Mouse (Mus musculus) midbrain, embryonic 16.5 days (tissue): Measurements from ENCODE around the gene Cwc22. TPM values are rescaled to one million over a fixed set of nuclear protein-coding genes. Genes with fewer than 3 reads are reported as not detected.

Experiments used
- ATAC-seq: fragments of 200-750 bp; cut with Nextera tagmentation; 2 replicates; pipeline ENCODE4 v1.8.0; 2017; ENCODE audit warnings: moderate TSS enrichment
- H3K27ac ChIP-seq: fragments of 300-500 bp; sonication (generic); 2 replicates; pipeline ENCODE4 v1.5.1; 2014; ENCODE audit warnings: mild to moderate bottlenecking, low read length, mixed read lengths
- H3K27me3 ChIP-seq: fragments of 300-500 bp; sonication (generic); 2 replicates; pipeline ENCODE4 v1.6.1; 2014; ENCODE audit warnings: low read depth, low read length, mixed read lengths; ENCODE audit not compliant: control insufficient read depth, insufficient read depth
- H3K36me3 ChIP-seq: fragments of 300-500 bp; sonication (generic); 2 replicates; pipeline ENCODE4 v1.6.1; 2014; ENCODE audit warnings: mild to moderate bottlenecking, low read length, moderate library complexity, mixed read lengths; ENCODE audit not compliant: control insufficient read depth, insufficient read depth
- H3K4me1 ChIP-seq: fragments of 300-500 bp; sonication (generic); 2 replicates; pipeline ENCODE4 v1.6.1; 2014; ENCODE audit warnings: mild to moderate bottlenecking, low read length, mixed read lengths; ENCODE audit not compliant: control insufficient read depth, insufficient read depth
- H3K4me2 ChIP-seq: fragments of 300-500 bp; sonication (generic); 2 replicates; pipeline ENCODE4 v1.6.1; 2014; ENCODE audit warnings: mild to moderate bottlenecking, low read length, mixed read lengths
- H3K4me3 ChIP-seq: fragments of 300-500 bp; sonication (generic); 2 replicates; pipeline ENCODE4 v1.5.1; 2014; ENCODE audit warnings: low read depth, mild to moderate bottlenecking, low read length, moderate library complexity, mixed read lengths
- H3K9ac ChIP-seq: fragments of 300-500 bp; sonication (generic); 2 replicates; pipeline ENCODE4 v1.6.1; 2014; ENCODE audit warnings: low read depth, low read length, mixed read lengths
- H3K9me3 ChIP-seq: fragments of 300-500 bp; sonication (generic); replicated peaks from 2 replicates; pipeline ENCODE4 v1.6.1; 2014; ENCODE audit warnings: mild to moderate bottlenecking, low read length, mixed read lengths; ENCODE audit not compliant: control insufficient read depth, poor library complexity, severe bottlenecking
- WGBS: fragments of 180-500 bp; shearing (Covaris S2); extraction: QIAGEN DNeasy Blood & Tissue Kit; methylation state at CpG from one replicate; pipeline ENCODE4 v1.1.7; 2014; 5-methylcytosine and 5-hydroxymethylcytosine counted together
- polyA plus RNA-seq: library from polyadenylated mRNA; unstranded; fragments of >200 nt; fragmentation: Nextera tagmentation; extraction: Ambion mirVana; gene quantifications from 2 replicates; pipeline ENCODE4 v1.2.1, GENCODE M21; 2015

Cwc22 gene
- polyA plus RNA-seq, 1 experiment from 2014 or later = 20.6 TPM

DNA sequence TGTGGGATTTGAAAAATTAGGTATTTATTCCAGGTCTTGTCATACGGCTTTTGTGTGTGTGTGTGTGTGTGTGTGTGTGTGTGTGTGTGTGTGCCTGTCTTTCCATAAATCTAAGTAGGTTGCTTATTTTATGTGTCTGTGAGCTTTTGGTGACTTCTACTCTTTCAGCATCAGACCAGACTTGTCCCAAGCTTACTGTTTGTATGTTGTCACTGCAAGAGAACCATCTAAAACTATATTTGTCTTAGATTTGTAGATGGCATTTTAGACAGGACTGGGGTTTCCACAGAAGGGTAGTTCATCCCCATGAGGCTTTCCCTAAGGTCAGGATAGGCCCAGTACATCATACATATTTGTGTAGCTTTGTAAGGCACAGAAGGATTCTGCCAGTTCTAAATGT is 13.2 kb upstream of the Cwc22 start:
- no peaks in the 10 kb centered on the region for H3K36me3 ChIP-seq
- H3K9ac ChIP-seq = no peak overlapping the region
- H3K27ac ChIP-seq = no peak overlapping the region
- ATAC-seq = no peak
- 96% methylated on average over 1 of the region's 1 CpGs for WGBS
- H3K4me3 ChIP-seq = no peak overlapping the region
- no peak overlapping the region for H3K4me2 ChIP-seq
- no peaks in the 10 kb centered on the region for H3K4me1 ChIP-seq
- H3K27me3 ChIP-seq = no peaks in the 10 kb centered on the region
- H3K9me3 ChIP-seq = no peaks in the 10 kb centered on the region

DNA sequence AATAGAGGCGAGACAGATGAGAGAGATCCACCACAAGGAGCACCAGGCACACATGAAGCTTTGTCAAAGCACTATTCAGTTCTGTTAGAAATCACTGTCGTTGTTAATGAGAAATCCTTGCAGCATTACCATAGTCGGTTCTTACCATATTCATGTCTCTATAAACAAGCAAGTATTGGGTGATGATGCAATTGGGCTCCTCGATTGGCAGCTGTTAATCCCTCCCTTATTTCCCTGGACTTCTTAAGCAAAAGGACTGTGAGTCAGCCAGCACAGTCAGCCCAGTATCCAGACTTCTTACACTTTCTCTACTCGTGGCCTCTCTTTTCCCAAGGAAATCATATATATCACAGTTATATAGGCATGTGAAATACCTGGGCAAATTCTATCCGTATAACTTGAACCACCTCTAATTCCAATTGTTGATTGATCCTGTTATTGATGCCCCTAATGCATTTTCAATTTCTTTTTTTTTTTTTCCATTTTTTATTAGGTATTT is 5.3 kb upstream of the Cwc22 start:
- H3K4me2 ChIP-seq = no peak overlapping the region
- 89% methylated on average over 6 of the region's 6 CpGs for WGBS
- no peak overlapping the region for H3K9ac ChIP-seq
- no peak overlapping the region for H3K4me3 ChIP-seq
- no peaks in the 10 kb centered on the region for H3K4me1 ChIP-seq
- H3K36me3 ChIP-seq = no peaks in the 10 kb centered on the region
- ATAC-seq = no peak
- no peak overlapping the region for H3K27ac ChIP-seq
- no peaks in the 10 kb centered on the region for H3K9me3 ChIP-seq
- no peaks in the 10 kb centered on the region for H3K27me3 ChIP-seq

DNA sequence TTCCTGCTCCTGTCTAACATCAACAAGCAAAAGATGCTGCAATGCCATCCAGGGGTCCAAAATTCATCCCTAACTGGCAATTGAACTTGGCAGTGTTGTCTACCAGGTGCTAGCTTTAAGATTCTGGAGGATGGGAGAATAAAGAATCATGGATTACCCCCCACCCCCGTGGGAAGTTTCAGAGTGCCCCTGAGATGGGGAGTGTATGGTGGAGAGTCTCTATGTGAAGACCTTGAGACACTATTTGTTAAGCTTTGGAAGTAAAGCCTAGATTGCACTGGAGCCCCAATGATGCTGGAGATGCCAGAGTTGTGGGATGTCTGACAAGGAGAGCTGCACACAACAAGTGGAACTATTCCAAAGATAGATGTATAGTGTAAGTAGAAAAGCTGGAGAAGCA is 3.9 kb upstream of the Cwc22 start:
- H3K27me3 ChIP-seq = no peaks in the 10 kb centered on the region
- peaks cover 1% of the 10 kb centered on the region for H3K4me1 ChIP-seq

DNA sequence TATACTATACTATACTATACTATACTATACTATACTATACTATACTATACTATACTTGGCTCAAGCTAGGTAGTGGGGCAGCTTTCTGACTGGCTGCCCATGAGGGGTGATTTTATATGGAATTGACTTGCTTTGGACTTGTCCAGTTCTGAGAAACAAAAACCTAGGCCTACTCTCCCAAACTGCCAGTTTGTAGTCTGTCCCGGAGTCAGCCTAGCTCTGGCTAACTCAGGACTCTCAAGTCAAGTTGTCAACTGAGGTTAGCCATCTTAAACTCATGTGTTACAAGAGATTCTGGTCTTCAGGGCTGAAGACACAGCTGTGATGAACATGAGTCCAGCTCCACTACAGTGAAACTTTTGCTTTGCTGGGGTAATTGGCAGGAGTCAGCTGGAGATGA is 3.3 kb upstream of the Cwc22 start:
- H3K27me3 ChIP-seq = no peaks in the 10 kb centered on the region
- ATAC-seq = no peak
- peaks cover 7% of the 10 kb centered on the region for H3K4me1 ChIP-seq
- no peak overlapping the region for H3K4me2 ChIP-seq
- 86% methylated on average over 1 of the region's 1 CpGs for WGBS
- no peak overlapping the region for H3K27ac ChIP-seq
- no peak overlapping the region for H3K9ac ChIP-seq
- no peak overlapping the region for H3K4me3 ChIP-seq
- no peaks in the 10 kb centered on the region for H3K9me3 ChIP-seq
- no peaks in the 10 kb centered on the region for H3K36me3 ChIP-seq

More for the DNA sequence above, 3.9 kb upstream of the Cwc22 start:
- H3K9ac ChIP-seq = no peak overlapping the region
- H3K9me3 ChIP-seq = no peaks in the 10 kb centered on the region
- H3K27ac ChIP-seq = no peak overlapping the region
- no peak overlapping the region for H3K4me2 ChIP-seq
- H3K4me3 ChIP-seq = no peak overlapping the region
- ATAC-seq = no peak
- H3K36me3 ChIP-seq = no peaks in the 10 kb centered on the region
- WGBS = 68% methylated on average over 1 of the region's 1 CpGs

DNA sequence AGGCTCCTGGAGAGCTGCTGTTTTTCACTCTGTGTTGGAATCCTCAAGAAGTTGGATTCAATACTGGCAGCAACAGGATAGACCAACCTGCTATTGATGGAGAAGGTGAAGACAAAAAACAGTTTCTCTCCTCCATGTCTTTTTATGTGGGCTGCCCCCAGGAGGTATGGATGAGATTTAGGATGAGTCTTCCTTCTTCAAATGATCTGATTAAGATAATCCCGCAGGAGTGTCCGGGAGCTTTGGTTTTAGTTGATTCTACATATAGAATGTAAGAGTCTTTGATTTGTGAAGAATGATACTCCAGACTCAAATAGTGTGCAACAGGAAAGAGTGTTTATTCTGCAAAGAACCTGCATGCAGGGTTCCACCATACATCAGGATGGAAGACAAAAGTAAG is 2.7 kb upstream of the Cwc22 start:
- peaks cover 11% of the 10 kb centered on the region for H3K4me1 ChIP-seq
- H3K9me3 ChIP-seq = no peaks in the 10 kb centered on the region
- no peak overlapping the region for H3K27ac ChIP-seq
- H3K4me3 ChIP-seq = no peak overlapping the region
- no peaks in the 10 kb centered on the region for H3K27me3 ChIP-seq
- ATAC-seq = no peak
- H3K9ac ChIP-seq = no peak overlapping the region
- 87% methylated on average over 2 of the region's 2 CpGs for WGBS
- H3K36me3 ChIP-seq = no peaks in the 10 kb centered on the region
- H3K4me2 ChIP-seq = no peak overlapping the region

DNA sequence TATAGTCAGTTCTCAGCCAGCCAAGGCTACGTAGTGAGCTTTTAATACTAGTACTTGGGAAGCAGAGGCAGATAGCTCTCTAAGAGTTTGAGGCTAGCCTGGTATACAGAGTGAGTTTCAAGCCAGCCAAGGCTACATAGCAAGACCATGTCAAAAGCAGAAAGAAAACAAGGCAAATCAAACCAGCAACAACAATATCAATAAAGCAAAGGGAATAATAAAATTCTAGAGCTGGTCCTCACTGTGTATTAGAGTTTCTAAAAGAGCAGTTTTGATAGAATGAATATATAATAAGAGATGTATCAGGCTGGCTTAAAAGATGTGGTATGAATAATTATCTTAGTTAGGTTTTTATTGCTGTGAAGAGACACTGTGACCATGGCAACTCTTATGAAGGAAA is 2.0 kb upstream of the Cwc22 start:
- Histone ChIP-seq H3K4me1 (peaks cover 11% of the 10 kb centered on the region), H3K9me3 (no peaks in the 10 kb centered on the region), H3K27me3 (no peaks in the 10 kb centered on the region), H3K4me2 (no peak overlapping the region), H3K9ac (no peak overlapping the region), H3K27ac (no peak overlapping the region), H3K36me3 (no peaks in the 10 kb centered on the region), H3K4me3 (no peak overlapping the region)
- no peak for ATAC-seq
- 74% methylated on average over 1 of the region's 1 CpGs for WGBS

DNA sequence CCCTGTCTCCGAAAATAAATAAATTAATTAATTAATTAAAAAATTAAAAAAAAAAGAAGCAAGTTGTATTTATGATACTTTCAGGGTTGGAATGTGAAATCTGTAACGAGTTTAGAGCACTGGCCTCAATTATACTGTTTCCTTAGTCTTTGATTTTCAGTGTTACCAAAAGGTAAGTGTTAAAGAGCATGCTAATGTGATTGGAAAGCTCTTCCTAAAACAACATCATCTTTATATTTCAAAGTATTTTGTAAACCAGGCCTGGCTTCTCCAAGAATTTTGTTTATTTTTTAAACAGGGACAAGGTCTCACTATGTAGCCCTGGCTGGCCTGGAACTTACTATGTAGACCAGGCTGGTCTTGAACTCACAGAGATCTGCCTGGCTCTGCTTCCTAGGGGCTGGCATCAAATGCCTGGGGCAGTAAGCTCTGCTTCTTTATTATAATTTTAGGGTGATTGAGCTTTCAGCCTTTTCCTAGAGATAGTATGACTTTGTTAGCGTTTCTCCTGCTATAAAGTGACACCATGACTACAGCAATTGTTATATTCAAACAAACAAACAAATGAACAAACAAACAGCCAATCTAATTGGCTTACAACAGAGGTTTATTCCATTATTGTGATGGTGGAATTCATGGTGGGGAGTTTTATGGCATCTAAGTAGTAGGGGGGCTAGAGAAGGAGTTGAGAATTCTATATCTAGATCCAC is 1.1 kb upstream of the Cwc22 start:
- Histone ChIP-seq H3K4me1 (peaks cover 14% of the 10 kb centered on the region), H3K9me3 (no peaks in the 10 kb centered on the region), H3K36me3 (no peaks in the 10 kb centered on the region), H3K27me3 (no peaks in the 10 kb centered on the region), H3K9ac (no peak overlapping the region), H3K4me2 (no peak overlapping the region), H3K27ac (no peak overlapping the region), H3K4me3 (no peak overlapping the region)
- WGBS = 77% methylated on average over 3 of the region's 3 CpGs
- ATAC-seq = no peak

DNA sequence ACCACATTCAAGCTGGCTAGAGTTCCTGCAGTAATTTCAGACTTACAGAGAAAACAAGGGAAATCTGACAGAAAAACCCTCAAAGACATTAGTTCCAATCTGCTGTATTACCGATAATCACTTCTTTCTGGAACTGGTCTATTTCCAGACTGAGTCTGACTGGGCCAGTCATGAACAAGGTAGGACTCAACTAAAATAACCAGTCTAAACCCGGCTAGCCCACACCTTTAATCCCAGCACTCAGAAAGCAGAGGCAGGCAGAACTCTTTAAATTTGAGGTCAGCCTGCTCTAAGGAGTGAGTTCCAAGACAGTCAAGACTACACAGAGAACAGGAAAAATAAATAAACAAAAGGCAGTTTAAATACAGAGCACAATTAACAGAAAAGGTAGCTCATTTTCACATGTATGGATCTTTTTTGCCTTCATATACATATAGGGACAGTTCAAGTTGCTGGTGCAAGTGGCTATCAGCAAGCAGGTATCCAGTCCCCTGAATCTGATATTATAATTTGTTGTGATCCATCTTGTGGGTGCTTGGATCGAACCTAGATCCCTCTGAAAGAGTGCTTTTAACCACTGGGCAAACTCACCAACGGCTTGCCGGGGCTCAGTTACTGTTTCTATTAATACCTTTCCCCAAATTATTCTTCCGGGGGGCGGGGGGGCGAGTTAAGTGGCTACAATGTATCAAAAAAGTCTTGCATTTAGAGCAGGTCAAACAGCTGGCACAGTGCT is 1.1 kb downstream of the Cwc22 start:
- WGBS = 52% methylated on average over 8 of the region's 8 CpGs

DNA sequence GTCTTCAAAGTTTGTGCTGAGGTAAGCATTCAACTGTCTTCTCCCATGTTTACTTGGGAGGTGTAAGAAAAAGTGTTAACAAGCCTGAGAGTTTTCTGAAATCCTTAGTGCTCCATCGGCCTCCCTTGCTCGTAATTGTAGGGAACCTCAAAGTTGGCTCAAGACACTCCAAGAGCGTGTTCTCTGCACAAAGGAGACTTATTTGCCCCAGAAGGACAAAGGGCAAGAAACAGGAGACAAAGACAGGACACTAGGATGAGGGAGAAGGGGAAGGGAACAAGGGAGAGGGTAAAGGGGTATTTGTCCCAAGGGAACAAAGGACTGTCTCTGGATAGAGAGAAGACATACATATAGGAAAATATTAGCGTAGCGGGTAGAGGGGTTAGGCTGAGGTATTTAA is 1.9 kb downstream of the Cwc22 start:
- no peaks in the 10 kb centered on the region for H3K36me3 ChIP-seq
- no peak overlapping the region for H3K9ac ChIP-seq
- no peaks in the 10 kb centered on the region for H3K27me3 ChIP-seq
- ATAC-seq = no peak
- no peak overlapping the region for H3K27ac ChIP-seq
- H3K4me3 ChIP-seq = no peak overlapping the region
- peaks cover 14% of the 10 kb centered on the region for H3K4me1 ChIP-seq
- WGBS = 93% methylated on average over 5 of the region's 5 CpGs
- no peaks in the 10 kb centered on the region for H3K9me3 ChIP-seq
- H3K4me2 ChIP-seq = no peak overlapping the region

More for the DNA sequence above, 1.1 kb downstream of the Cwc22 start:
- Histone ChIP-seq H3K27ac (peak overlapping the region; percentile 78), H3K4me1 (peaks cover 14% of the 10 kb centered on the region), H3K9me3 (no peaks in the 10 kb centered on the region), H3K4me2 (peak overlapping the region; percentile 76), H3K9ac (peak overlapping the region; percentile 85), H3K36me3 (no peaks in the 10 kb centered on the region), H3K27me3 (no peaks in the 10 kb centered on the region), H3K4me3 (peak overlapping the region; percentile 74)
- ATAC-seq = peak; percentile 11; the same call in 1 of the 2 replicates
